Mouse (Mus musculus) spleen, embryonic (tissue): ENCODE measurements at regions not wholly inside any gene's neighbourhood (a gene's known extent, or its start where the extent isn't known, plus 50 kb on each side); places are given as distances from the start of the nearest gene placed in this dataset.

Experiments used
- CTCF ChIA-PET: fragments of 350-600 bp; sonication (Branson Sonifier 250); formaldehyde crosslinking; loops from one replicate; lab custom pipeline; 2022; lab: Charles Lee

DNA sequence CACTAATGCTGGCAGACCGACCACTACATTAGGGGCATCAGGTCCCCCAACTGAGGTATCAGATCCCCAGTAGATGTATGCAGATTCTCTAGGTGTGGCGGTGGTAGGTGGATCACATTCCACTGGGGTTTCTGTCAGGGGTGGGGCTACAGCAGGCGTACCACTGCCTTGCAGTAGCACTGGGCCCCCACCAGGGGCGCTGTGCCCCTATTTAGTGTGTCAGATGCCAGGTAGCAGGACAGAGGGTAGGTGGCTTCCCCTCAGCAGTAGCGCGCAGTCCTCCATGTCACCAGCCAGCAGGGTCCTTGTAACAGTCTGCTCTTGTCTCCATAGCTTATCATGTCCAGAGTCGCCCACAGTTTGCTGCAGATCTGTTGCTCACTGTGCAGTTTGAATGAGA, 169.9 kb upstream of the Kcnab2 start:
- CTCF ChIA-PET, result no interaction called here

DNA sequence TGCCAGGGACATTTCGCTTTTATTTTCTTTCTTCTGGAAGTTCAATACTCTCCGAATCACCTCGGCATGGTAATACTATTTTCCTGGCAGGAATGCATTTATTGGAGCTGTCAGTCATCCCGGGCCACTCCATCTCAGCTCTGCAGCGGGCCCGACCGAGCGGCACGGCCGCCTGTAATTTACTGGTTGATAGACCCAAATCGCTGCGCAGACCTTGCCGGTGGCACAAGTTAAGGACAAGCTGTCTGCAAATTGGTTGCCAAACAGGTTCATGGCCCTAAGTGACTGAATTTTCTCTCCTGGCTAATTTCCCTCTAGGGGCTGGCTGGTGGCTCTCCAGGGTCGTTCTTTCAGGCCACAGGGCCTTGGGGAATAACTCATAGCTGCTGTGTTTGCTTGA, 169.4 kb upstream of the Kcnab2 start:
- CTCF ChIA-PET, result no interaction called here

DNA sequence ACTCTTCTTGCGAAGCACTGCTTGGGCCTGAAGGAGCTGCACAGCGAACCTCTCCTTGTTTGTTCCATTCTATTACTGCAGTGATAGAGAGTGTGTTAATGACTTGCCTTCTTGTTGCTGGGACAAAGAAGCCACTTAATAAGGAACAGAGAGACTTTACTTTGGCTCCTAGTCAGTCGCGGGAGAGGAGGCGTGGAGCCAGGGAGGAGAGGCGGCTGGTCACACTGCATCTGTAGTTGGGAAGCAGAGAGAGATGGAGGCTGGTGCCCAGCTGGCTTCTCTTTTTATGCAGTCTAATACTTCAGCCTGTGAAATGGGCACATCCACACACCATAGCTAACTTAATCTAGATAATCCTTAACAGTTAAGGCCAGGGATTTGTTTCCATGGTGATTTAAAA, 159.4 kb upstream of the Kcnab2 start:
- CTCF ChIA-PET, result no interaction called here

DNA sequence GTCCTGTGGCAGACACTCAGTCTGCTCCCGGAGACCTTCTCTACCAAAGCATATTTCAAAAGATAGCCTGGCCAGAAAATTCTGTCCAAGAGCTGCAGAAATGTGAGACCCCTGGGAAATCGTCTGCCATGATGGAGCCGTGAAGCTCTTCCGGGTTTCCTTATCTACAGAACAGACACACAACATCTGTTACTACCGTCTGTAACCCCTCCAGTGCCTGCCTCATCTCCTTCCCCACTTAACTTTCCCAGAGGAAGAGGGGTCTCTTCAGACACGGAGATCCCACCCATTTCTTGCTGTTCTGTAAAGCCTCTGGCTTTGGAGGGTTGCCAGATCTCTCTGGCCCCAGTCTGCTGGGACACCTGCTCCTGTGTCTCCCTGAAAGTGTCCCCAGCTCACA, 156.2 kb upstream of the Kcnab2 start:
- CTCF ChIA-PET, result no interaction called here

DNA sequence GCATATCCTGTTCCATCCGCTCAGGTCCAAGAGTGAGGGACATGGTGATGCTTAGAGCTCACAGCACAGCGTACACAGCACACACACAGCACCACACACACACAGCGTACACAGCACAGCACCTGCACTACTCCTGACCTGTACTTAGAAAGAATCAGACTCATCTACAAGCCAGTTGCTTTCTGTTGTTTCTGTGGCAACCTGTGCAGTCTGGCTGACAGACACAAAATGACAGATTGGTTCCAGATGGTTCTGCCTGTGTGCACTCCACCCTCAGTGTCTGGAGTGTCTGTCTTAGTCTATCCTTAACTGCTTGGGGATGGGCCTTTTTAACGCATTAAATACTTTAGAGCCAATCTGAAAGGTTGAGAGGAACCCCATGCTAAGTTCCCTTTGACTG, 150.4 kb upstream of the Kcnab2 start:
- CTCF ChIA-PET, result no interaction called here

DNA sequence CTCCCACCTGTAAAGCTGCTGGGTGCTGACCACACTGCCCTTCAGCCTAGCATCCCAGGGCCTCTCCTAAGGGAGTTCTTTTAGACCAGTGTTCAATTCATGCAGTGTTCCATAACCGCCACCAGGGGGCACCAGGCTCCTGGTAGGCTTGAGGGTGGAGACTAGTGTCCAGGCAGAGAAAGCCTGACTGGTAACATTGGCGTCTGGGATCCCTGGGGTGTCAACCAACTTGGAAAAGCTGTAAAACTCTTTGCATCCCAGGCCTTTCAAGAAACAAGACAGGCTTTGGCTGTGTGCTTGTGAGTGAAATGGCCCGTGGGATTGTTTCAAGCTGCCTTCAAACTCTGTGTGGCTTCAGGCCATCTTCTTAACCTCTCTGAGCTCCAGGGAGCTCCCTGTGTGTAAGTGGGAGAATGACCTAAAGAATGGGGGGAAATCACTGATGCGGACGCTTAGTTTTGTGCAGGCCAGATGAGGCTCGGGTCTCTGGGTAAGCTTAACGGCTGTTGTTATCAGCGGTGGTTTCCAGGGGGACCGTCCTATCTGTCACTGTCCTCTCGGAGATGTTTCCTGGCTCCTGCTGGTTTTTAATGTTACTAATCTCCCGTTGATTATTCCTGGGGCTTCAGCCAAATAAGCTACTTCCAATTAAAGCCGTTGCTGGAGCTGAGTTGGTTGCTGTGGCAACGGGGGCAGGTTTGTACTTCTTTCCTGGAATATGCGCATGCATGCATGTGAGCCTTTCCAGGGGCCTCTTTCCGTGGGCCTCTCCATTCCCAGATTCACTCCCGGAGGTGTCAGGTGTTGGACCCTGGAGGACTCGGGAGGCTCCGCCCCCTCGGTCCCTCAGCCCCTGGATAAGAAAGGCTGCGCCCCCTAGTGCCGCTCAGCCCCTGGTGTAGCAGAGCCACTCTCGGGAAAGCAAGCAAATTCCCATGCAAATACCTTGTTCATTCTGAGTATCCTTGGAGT, 147.6 kb upstream of the Kcnab2 start:
- CTCF ChIA-PET, result no interaction called here

DNA sequence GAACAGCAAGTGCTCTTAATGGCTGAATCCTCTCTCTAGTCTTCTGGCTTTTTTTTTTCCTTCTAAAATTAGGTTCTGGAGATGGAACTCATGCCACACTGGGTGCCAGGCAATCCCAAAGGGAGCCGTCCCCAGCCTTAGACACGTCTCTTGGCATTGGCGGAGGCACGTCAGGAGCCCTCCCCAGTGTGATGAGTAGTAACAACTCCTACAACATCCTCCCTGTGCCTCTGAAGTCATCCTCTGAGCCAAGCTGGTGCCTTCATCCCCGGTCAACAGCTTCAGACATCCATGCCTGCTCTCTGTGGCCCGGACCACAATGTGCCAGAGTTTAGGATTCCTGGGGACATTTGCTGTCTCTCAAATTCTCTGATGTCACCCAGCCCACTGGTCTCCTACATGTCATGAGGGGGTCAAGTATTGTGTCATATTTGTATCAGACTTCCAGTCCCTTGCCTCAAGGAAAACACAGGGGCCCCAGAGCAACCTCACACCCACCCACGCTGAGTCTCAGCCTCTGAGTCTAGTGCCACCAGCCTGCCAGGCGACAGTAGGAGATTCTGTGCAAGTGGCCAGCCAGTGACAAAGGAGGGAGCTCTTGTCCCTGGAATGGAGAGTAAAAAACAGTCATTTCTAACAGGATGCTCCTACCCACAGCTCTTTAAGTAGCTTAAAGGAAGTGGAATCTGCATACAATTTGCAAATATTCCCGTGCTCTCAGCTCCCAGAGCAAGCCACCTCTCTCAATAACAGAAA, 144.5 kb upstream of the Kcnab2 start:
- CTCF ChIA-PET, result no interaction called here

DNA sequence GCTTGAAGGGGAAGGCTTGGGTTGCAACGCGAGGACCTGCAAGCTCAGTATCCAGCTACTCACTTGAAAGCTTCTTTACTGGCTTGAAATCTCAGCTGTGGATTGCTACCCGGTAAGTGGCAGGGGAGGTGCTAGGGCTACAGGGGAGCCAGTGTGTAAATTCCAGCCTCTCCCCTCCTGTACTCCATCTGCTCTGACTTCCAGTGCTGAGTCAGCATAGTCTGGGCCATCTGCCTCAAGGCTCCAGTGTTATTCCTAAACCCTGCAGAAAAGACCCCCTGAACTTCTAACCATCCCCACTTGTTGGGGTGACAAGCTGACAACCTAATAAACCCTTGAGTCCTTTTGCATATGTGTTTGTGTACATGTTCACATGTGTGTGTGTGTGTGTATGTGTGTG, 140.0 kb upstream of the Kcnab2 start:
- CTCF ChIA-PET, result no interaction called here

DNA sequence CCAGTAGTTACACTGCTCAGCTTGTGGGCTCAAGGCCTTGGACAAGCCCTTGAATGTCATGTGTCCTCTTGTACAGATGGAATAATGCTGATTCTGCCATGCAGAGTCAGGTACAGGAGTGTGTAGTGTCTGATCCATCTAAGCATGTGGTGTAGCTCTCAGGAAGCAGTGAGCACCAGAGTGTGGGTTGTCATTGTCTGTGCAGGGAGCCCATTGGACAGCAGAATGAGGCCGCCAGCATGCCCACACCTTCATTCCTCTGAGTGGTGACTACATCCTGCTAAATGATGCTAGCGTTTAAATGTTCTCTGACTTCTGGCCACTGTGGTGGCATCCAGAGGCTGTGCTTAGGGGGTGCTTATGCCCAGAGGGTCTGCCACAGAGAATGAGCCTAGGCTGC, 137.5 kb upstream of the Kcnab2 start:
- CTCF ChIA-PET, result no interaction called here

DNA sequence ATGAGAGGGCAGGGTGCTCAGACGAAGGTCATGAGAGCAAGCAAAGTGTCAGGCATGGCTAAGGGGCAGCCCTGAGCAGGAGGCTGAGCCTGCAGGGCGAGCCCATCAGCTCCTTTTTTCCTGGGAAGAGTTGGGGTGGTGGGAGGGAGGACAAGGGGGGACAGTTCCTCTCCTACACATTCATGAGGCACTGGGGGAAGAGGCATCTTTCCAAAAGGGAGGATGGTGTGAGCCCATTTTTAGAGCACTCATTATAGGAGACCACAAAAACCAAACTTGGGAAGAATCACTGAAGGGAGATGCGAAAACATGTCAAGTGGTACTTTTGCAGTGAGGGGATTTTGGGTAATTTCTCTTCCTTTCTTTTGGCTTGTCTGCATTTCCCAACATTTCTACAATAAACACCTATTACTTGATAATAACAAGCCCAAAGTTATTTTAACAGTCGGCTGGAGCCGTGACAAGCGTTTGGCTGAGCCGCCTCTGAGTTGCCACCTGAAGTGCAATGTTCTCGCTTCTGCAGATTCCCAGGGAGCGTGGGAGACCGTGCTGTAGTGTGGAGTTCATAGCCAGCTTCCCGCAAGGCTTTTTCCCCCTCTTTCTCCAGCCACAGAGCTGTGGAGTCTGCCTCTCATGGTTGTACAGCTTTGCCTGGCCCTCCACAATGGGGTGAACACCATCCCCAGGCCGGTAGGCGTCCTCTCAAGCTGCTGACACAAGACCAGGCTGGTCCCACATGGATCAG, 136.9 kb upstream of the Kcnab2 start:
- CTCF ChIA-PET, result no interaction called here
